Mouse (Mus musculus): ENCODE data around the gene Rpl27a. TPM values are rescaled to one million over a fixed set of nuclear protein-coding genes. Genes with fewer than 3 reads are reported as not detected.

Gene Rpl27a
- polyA plus RNA-seq, 1 experiment: 339 TPM

DNA sequence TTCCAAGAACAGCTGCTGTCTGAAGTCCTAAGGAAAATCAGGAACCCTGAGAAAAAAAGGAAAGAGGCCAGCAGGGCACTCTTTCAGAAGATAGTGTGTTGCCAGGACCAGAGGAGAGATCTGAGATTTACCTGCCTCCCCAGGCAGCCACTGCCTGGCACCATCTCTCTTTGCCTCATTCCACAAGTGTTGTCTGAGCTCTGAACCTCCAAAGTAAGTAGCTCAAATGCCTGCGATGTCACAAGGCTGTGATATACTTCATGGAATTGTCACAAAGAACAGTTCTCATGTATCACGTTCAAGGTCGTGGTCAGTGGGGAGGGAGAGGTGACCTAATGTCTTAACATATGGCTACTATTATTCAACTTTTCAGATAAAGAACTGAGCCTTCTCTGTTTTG is 2.4 kb upstream of the Rpl27a start:
- H3K27me3 ChIP-seq (ENCODE audit: control insufficient read depth, insufficient read depth, low read length): no peaks in the 10 kb centered on the region
- WGBS: 80% methylated on average over 3 of the region's 3 CpGs
- no peak overlapping the region for H3K4me3 ChIP-seq (ENCODE audit: low read depth, low read length)
- peaks cover 7% of the 10 kb centered on the region; the same call in 1 of the 2 replicates for H3K4me1 ChIP-seq (ENCODE audit: control insufficient read depth, insufficient read depth, insufficient read length, low read length)
- peaks cover 9% of the 10 kb centered on the region for H3K36me3 ChIP-seq (ENCODE audit: control insufficient read depth, insufficient read depth, low read length)
- TF ChIP-seq CTCF (IDR thresholded peaks at IDR 0.05; ENCODE audit: extremely low read depth, insufficient read length, insufficient replicate concordance, low read depth, low read length) (no peak), POLR2A (IDR thresholded peaks at IDR 0.05; ENCODE audit: low read depth, low read length) (no peak)
- H3K27ac ChIP-seq (ENCODE audit: insufficient read depth, low read depth, low read length): no peak overlapping the region

DNA sequence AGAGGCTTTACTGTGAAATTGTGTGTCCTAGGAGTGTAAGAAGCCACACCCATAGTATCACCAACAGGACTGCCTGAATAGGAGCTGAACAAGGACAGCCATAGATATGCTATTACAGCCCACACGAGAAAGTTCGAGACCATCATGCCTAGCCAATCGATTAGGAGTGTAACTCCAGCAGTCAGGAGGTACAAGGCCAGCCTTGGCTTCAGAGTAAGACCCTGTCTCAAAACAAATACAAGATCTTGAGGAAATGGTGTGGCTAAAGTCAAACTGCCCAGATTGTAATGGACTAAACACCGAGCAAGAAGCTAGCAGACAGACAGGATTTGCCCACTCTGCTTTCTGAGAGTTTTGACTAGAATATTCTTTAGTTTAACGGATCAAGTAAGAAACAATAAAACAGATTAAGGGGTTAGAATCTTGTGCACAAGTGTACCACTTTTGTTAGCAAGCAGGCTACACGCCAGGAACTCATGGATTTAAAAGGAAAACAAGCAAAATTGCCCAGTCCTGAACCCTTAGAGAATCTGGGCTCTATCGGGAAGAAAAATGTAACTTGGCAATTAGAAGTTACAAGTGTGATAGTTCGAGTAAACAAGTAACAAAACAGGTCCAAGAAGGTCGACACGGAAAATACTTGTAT is 788 bp upstream of the Rpl27a start:
- peak overlapping the region; percentile 68 for H3K4me3 ChIP-seq (ENCODE audit: low read depth, low read length)
- H3K27ac ChIP-seq (ENCODE audit: insufficient read depth, low read depth, low read length): peak overlapping the region; percentile 97
- WGBS: 8% methylated on average over 10 of the region's 10 CpGs
- no peaks in the 10 kb centered on the region for H3K27me3 ChIP-seq (ENCODE audit: control insufficient read depth, insufficient read depth, low read length)
- no peak for TF ChIP-seq CTCF (IDR thresholded peaks at IDR 0.05; ENCODE audit: extremely low read depth, insufficient read length, insufficient replicate concordance, low read depth, low read length)
- TF ChIP-seq POLR2A (IDR thresholded peaks at IDR 0.05; ENCODE audit: low read depth, low read length): no peak
- peaks cover 24% of the 10 kb centered on the region for H3K36me3 ChIP-seq (ENCODE audit: control insufficient read depth, insufficient read depth, low read length)
- peaks cover 7% of the 10 kb centered on the region; the same call in 1 of the 2 replicates for H3K4me1 ChIP-seq (ENCODE audit: control insufficient read depth, insufficient read depth, insufficient read length, low read length)

DNA sequence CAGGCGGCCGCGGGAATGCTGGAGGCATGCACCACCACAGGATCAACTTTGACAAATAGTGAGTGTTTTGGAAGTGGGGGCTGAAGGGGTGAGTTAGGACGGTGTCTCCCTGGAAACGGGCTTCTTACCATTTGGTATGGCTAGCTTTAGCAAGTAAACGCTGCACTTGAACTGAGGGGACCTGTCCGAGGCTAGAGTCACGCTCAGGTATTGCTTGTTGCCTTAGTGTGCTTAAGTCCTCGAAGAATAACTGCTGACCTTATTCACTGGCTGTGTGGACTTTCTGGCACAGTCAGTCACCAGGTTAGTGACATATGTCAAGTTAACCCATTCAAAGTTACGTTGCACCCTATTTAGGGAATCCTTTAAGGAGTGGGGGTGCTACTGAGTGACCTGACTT is 989 bp downstream of the Rpl27a start:
- peak overlapping the region; percentile 95 for H3K4me3 ChIP-seq (ENCODE audit: low read depth, low read length)
- H3K36me3 ChIP-seq (ENCODE audit: control insufficient read depth, insufficient read depth, low read length): peaks cover 40% of the 10 kb centered on the region
- H3K27me3 ChIP-seq (ENCODE audit: control insufficient read depth, insufficient read depth, low read length): no peaks in the 10 kb centered on the region
- peak overlapping the region; percentile 79; the same call in 1 of the 2 replicates for H3K27ac ChIP-seq (ENCODE audit: insufficient read depth, low read depth, low read length)
- WGBS: 4% methylated on average over 10 of the region's 10 CpGs
- peaks cover 7% of the 10 kb centered on the region; the same call in 1 of the 2 replicates for H3K4me1 ChIP-seq (ENCODE audit: control insufficient read depth, insufficient read depth, insufficient read length, low read length)
- TF ChIP-seq CTCF (IDR thresholded peaks at IDR 0.05; ENCODE audit: extremely low read depth, insufficient read length, insufficient replicate concordance, low read depth, low read length) (no peak), POLR2A (IDR thresholded peaks at IDR 0.05; ENCODE audit: low read depth, low read length) (no peak)

DNA sequence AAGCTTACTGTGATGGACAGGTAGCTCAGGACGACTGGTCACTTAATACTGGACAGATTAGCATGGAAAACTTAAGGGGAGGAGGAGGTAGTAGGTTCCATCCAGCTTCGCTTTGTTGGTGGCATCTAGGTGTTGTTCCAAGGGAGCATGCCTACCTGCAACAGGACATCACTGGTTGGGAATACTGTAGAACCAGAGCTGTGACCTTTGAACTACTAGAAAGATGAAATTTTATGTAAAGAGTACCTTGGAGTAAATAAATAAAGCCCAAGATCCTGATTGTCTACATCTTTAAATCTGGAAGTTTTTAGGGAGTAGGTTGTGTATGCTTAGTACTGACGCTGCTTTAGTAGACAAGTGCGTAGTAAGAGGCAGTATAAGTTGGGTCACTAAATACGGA is 3.1 kb downstream of the Rpl27a start:
- Histone ChIP-seq H3K36me3 (ENCODE audit: control insufficient read depth, insufficient read depth, low read length) (peaks cover 52% of the 10 kb centered on the region), H3K27me3 (ENCODE audit: control insufficient read depth, insufficient read depth, low read length) (no peaks in the 10 kb centered on the region)
- WGBS: 71% methylated on average over 5 of the region's 5 CpGs

DNA sequence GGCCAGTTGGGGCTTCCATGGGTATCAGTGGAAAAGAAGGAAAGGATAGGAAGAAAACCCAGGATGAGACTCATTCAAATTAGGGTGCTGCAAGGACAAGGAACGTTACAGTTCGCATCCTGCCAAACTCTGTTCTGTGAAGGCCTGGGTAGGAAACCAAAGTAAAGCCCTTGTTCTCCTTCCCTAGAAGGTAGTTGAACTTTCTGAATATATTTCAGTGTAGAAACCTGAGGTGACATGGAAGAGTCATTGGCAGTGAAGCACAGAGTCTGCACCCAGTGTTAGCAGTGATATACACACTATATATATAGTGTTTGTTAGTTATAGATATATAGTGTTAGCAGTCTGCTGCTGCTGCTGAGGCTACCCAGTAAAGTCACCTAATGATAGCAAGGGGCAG is 4.4 kb downstream of the Rpl27a start:
- 60% methylated on average over 2 of the region's 2 CpGs for WGBS
- peaks cover 61% of the 10 kb centered on the region for H3K36me3 ChIP-seq (ENCODE audit: control insufficient read depth, insufficient read depth, low read length)

More for the DNA sequence above, 3.1 kb downstream of the Rpl27a start:
- Histone ChIP-seq H3K27ac (ENCODE audit: insufficient read depth, low read depth, low read length) (no peak overlapping the region), H3K4me3 (ENCODE audit: low read depth, low read length) (no peak overlapping the region), H3K4me1 (ENCODE audit: control insufficient read depth, insufficient read depth, insufficient read length, low read length) (peaks cover 7% of the 10 kb centered on the region; the same call in 1 of the 2 replicates)
- no peak for TF ChIP-seq CTCF (IDR thresholded peaks at IDR 0.05; ENCODE audit: extremely low read depth, insufficient read length, insufficient replicate concordance, low read depth, low read length)
- no peak for TF ChIP-seq POLR2A (IDR thresholded peaks at IDR 0.05; ENCODE audit: low read depth, low read length)

DNA sequence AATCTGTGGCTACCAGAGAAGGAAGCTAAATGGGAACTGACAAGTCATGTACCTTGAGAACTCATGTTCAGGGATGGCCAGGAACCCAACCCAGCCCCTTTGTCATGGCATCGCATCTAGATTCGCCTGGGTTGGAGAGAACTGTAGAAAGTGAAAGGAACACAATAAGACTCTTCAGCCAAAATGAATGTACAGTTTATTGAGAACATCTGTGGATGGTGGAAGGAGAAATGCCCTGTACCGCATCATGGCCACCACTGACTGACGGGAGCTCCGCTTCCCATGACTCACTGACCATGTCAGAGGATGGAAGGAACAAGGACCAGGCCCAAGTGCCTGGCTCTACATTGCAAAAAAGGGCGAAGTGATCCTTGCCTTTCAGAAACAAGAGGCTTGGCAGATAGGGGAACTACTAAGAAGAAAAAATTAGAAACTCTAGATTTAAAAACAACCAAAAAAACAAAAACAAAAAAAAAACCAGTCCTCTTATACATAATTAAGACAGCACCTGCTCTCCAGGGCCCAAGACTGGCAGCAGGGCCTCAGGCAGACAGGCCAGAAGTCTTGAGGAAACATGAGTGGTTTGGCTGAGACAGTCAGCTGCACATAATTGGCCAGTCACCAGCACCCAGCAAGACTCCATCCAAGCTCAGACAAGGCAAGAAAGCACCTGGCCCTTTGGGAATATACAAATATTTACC is 4.9 kb downstream of the Rpl27a start:
- no peak overlapping the region for H3K4me3 ChIP-seq (ENCODE audit: low read depth, low read length)
- TF ChIP-seq POLR2A (IDR thresholded peaks at IDR 0.05; ENCODE audit: low read depth, low read length): no peak
- TF ChIP-seq CTCF (IDR thresholded peaks at IDR 0.05; ENCODE audit: extremely low read depth, insufficient read length, insufficient replicate concordance, low read depth, low read length): no peak
- peaks cover 5% of the 10 kb centered on the region; the same call in 1 of the 2 replicates for H3K4me1 ChIP-seq (ENCODE audit: control insufficient read depth, insufficient read depth, insufficient read length, low read length)
- H3K36me3 ChIP-seq (ENCODE audit: control insufficient read depth, insufficient read depth, low read length): peaks cover 61% of the 10 kb centered on the region
- WGBS: 71% methylated on average over 6 of the region's 6 CpGs
- H3K27me3 ChIP-seq (ENCODE audit: control insufficient read depth, insufficient read depth, low read length): no peaks in the 10 kb centered on the region
- no peak overlapping the region for H3K27ac ChIP-seq (ENCODE audit: insufficient read depth, low read depth, low read length)

More for the DNA sequence above, 4.4 kb downstream of the Rpl27a start:
- TF ChIP-seq CTCF (IDR thresholded peaks at IDR 0.05; ENCODE audit: extremely low read depth, insufficient read length, insufficient replicate concordance, low read depth, low read length): no peak
- TF ChIP-seq POLR2A (IDR thresholded peaks at IDR 0.05; ENCODE audit: low read depth, low read length): no peak
- Histone ChIP-seq H3K27ac (ENCODE audit: insufficient read depth, low read depth, low read length) (no peak overlapping the region), H3K4me1 (ENCODE audit: control insufficient read depth, insufficient read depth, insufficient read length, low read length) (peaks cover 5% of the 10 kb centered on the region; the same call in 1 of the 2 replicates), H3K27me3 (ENCODE audit: control insufficient read depth, insufficient read depth, low read length) (no peaks in the 10 kb centered on the region), H3K4me3 (ENCODE audit: low read depth, low read length) (no peak overlapping the region)

DNA sequence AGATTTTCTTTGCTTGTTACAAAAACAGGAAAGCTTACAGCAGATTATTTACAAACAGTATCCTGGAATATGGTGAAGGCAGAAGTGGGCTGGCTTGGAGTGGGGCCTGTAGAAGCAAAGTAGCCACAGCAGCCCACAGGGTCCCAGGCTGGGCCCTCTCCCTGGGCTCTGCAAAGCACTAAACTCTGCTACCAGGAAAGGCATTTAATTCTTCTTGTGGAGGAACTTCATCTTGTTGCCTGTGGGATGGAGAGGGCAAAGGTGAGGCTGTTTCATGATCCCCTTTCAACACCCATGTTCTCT is 5.4 kb downstream of the Rpl27a start:
- Histone ChIP-seq H3K4me1 (ENCODE audit: control insufficient read depth, insufficient read depth, insufficient read length, low read length) (peaks cover 5% of the 10 kb centered on the region; the same call in 1 of the 2 replicates), H3K36me3 (ENCODE audit: control insufficient read depth, insufficient read depth, low read length) (peaks cover 63% of the 10 kb centered on the region), H3K27ac (ENCODE audit: insufficient read depth, low read depth, low read length) (no peak overlapping the region), H3K27me3 (ENCODE audit: control insufficient read depth, insufficient read depth, low read length) (no peaks in the 10 kb centered on the region), H3K4me3 (ENCODE audit: low read depth, low read length) (no peak overlapping the region)
- TF ChIP-seq POLR2A (IDR thresholded peaks at IDR 0.05; ENCODE audit: low read depth, low read length) (no peak), CTCF (IDR thresholded peaks at IDR 0.05; ENCODE audit: extremely low read depth, insufficient read length, insufficient replicate concordance, low read depth, low read length) (no peak)

Data from small intestine, adult 2 months (tissue).